Mouse (Mus musculus): ENCODE data around the gene C1ql2. TPM values are rescaled to one million over a fixed set of nuclear protein-coding genes. Genes with fewer than 3 reads are reported as not detected.

The C1ql2 gene
- polyA plus RNA-seq (2017; shearing (Covaris generic)): not detected

DNA sequence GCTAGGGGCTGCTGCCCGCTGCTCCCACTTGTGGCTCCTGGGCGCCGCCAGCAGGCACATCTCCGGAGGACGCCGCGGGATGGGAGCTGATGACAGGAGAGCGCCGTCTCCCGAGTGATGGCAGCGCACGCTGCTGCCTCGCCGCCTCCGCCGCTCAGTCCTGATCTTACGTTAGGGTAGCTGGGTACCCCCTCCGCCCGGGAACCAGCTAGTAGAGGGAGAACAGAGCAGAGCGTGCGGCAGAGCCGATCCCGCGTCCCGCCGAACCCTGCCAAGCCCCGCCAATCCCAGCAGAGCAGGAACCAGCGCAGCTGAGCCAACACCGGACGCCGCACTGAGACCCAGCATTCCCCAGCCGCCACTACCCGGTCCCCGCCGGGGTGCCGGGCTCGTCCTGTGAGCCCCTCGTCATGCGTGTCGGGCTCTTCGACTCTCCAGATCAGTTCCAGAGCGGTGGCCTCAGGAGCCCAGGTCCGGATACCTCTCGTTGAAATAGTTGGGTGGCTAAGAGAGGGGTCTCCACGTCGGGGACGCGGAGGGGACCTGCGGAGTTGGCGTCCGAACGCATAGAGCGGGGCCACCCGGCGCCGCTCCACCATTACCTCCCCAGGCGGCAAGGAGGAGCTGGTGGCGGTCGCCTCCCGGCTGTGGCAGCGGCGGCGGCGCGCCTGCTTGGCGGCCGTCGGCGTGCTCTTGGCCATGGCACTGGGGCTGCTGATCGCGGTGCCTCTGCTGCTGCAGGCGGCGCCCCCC lies at the start of gene C1ql2:
Gene C1ql2 (plus strand): TSS at position 164 of the 753 bp plus-strand sequence.

Other genes with a start within 250 kb of the C1ql2 start
- gene Dbi, start 219.5 kb upstream of the C1ql2 start, polyA plus RNA-seq (2017; shearing (Covaris generic)): 221 TPM
- gene 3110009E18Rik, start 219.4 kb upstream of the C1ql2 start, polyA plus RNA-seq (2017; shearing (Covaris generic)): 28.8 TPM
- gene Steap3, start 67.9 kb upstream of the C1ql2 start, polyA plus RNA-seq (2017; shearing (Covaris generic)): 0.33 TPM
- gene Marco, start 164.4 kb downstream of the C1ql2 start, polyA plus RNA-seq (2017; shearing (Covaris generic)): not detected

All from activated CD4-positive, CD25-positive, alpha-beta regulatory T cell, adult 9 weeks (primary cell).